Mouse (Mus musculus) fibroblast of lung, adult 2 months (primary cell): ENCODE data around the gene Map3k11.
"Not testable (repeated sequence)": the region's sequence is repeated elsewhere in the genome, so short reads cannot be mapped to it uniquely, and the experiment has no call there.

Source experiments
- DNase-seq: peaks from one replicate; pipeline ENCODE4 v3.0.0-alpha.2; 2011; ENCODE audit warnings: low read depth

Map3k11 gene

DNA sequence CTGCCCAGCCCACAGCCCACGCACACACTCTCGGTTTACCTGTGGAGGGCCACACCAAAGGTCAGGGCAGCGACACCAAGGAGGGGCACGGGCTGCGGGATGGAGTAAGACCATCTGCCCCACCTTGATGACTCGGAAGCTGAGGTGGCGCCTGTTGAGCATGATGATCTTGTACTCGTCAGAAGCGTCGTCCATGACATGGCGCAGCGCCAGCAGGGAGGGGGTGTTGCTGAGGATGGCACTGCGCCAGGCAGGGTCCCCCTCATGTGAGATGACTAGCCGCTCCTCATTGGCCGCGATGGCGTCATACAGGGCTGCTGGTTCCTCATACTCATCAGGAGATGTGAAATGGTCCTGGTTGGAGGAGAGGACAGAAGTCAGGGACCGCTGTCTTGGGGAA, 22.2 kb upstream of the Map3k11 start:
- no peak for DNase-seq

DNA sequence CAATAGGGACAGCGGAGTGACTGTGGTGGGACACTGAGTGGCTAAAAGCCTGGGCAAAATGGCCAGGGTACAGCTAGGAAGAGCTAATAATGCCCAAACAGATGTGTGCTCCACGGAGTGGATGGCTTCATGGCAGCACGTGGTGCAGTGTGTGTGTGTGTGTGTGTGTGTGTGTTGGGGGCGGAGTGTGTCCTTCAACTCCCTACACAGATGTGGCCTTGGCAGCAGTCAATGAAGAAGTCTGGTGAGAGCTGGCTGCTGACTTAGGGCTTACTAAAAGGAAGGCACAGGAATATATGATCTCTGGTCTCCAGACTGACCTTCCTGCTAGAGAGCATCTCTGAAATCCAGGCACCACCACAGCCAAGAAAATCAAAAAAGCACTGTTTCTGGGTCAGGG, 20.2 kb upstream of the Map3k11 start:
- no peak for DNase-seq

DNA sequence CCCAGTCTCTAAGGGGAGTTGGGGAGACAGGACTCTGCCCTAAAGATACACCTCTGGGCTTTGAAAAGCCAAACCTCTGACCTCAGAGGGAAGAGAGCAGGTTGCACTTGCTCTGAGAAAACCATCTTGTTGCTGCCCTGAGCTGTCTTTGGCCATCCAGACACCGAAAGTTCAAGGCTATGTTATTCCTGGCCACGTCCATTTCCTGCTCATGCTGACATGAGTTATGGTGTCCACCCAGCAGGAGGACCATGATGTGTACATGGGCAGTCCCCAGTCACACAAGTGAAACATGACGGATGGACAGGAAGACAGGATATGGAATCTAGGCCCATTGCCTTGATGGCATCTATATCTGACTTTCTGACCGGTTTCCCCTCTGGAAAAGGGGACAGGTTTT, 8.1 kb upstream of the Map3k11 start:
- no peak for DNase-seq

DNA sequence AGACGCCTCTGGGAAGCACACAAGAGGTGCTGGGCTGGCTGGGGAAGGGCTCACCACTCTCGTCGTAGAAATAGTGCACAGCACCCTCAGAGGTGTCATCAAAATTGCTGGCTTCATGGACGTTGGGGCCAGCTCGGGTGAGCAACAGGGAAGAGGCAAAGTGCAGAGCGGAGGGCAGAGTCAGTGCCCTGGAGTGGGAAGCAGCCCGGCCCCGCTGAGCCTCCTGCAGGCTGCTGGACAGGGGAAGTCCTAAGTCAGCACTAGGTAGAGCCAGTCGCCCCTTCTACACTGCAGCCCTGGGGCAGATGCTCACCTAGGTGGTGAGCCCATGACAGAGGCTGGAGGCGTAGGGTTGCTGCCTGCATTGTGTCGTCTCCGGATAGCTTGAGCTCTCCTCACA, 4.3 kb upstream of the Map3k11 start:
- no peak for DNase-seq

DNA sequence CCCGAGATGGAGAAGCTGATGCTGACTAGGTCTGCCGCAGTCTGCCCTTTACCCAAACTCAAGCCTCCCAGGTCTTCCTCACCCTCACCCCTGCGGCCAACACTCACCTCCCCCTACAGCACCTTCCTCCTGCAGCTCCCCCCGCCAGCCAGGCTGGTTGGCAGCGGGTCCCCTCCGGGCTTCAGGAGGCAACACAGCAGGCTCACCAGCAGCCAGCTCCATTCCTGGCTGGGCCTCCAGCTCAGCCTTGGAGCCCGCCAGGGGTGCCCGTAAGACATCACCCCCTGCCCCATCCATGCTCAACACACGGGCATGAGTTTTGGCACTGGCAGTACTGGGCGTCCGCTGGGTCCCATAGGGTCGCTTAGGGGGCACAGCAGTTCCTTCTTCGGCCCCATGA, 3.6 kb upstream of the Map3k11 start:
- DNase-seq: no peak

DNA sequence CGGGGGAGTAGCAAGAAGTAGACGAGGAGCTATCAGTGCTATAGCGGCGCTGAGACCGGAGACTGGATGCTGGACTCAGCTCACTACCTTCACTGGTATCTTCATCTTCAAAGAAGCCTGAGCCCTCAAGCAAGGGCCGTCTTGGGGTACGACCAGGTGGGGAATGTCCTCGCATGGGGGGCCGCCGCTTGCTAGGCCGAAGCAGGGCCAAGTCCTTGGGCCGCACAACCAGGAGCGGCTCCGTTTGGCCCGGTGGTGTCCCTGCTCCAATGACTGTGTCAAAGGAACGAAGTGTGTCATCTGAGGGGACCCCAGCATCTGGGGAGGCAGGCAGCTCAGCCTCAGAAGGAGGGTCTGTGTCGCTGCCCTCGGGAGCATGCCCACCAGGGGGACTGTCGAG, 3.1 kb upstream of the Map3k11 start:
- DNase-seq: no peak

DNA sequence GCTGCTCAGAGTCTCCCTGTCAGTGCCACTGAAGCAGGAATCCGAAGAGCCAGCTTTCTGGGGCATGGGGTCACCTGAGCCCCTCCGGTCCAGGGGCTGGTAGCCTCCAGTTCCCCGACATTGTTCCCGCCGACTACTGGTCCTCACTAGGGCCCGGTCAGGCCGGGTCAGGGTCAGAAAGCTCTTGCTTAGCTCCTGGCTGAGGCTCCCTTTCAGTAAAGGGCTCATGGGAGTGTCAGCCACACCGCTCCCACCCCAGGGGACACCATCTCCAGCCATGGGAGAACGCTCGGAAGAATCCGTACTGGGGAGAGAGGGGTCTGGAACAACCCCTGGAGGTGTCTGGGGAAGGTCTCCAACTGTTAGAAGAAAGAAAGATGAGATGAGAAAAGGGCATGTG, 2.7 kb upstream of the Map3k11 start:
- no peak for DNase-seq

DNA sequence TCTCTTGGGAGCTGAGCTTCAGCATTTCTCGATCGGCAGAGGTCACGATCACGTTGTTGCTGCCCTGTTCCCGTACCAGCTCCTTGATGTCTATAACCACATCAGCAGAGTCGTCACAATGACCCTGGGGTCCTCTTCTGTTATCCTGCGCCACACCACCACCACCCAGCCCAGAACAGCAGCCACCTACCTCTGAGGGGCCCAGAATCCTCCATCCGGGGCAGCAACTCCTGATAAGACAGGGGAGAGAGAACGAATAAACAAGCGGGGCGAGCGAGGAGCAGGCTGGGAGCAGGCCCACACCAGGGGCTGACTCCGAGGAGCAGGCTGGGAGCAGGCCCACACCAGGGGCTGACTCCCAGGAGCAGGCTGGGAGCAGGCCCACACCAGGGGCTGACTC, 2.1 kb upstream of the Map3k11 start:
- no peak for DNase-seq

DNA sequence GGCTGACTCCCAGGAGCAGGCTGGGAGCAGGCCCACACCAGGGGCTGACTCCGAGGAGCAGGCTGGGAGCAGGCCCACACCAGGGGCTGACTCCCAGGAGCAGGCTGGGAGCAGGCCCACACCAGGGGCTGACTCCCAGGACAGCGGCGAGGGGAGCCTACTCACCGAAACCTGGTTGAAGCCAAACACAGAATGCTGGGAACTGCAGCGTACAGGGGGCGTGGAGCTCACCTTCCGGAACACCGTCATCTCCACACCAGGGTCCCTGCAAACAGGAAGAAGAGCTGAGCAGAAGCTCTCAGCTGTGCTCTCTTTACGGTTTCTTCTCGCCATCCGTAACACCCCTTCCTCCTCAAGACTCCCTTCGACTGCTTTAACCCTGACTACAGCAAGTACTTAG, 1.6 kb upstream of the Map3k11 start:
- not testable (repeated sequence) for DNase-seq

DNA sequence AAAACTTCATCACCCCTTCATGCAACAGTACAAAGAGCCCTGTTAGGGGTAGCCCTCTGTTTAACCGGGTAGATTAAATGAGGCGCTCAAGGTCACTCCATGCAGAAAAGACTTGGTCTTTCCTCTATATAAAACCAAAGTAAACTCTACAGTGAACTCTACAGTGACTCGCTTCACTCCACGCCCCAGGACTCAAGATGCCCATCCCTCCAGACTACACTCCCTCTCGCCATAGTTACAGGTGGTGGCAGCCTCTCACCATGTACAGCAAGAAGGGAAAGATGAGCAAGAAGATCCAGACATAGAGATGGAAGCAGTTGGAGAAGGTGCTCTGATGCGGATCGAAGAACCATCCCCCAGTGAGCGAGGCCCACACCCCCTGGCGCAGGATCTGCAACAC, 804 bp upstream of the Map3k11 start:
- DNase-seq: no peak

DNA sequence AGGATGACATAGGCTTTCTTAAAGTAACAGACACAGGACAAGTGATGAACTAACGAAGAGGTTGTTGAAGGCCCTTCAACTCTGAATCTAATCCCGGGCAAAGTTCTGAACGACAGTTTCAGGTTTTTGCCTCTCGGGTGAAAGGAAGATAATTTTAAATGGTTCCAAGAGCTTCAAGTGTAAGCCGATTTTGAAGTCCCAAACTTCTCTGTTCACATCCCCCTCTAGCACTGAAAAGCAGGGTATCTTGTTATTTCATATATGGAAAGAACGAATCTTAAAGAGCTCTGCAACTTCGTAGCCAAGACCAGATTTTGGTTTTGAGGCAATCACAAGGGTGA, 516 bp downstream of the Map3k11 start:
- no peak for DNase-seq

DNA sequence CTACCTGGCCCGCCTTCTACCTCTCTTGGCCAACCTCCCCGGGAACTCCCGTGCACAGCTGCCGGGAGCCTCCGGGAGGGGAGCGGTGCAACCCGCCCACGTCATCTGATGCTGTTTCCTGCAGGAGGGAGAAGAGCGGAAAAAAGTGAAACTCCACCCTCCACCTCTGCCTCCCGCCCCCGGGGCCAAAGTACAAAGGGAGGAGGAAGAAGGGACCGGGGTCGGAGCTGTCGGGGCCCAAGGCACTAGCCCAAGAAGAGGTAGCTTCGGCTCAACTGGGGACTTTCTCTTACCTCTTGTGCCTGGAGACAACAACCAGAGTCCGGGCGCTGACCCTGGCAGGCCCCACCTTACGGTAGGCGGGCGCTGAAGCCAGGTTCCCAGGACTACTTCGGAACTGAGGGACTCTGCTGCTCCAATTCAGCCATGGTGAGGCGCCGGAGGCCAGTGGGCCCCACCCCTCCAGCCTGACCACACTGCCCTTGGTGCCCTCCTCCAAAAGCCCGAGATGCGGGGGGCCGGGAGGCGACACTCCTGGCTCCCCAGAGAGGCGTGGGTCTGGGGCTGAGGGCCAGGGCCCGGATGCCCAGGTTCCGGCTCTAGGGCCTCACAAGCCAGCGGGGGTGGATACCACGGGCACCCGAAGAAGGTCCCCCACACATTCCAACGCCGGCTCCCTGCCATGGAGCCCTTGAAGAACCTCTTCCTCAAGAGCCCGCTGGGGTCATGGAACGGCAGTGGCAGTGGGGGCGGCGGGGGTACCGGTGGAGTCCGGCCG, 1.2 kb downstream of the Map3k11 start:
- DNase-seq: peak; percentile 67

DNA sequence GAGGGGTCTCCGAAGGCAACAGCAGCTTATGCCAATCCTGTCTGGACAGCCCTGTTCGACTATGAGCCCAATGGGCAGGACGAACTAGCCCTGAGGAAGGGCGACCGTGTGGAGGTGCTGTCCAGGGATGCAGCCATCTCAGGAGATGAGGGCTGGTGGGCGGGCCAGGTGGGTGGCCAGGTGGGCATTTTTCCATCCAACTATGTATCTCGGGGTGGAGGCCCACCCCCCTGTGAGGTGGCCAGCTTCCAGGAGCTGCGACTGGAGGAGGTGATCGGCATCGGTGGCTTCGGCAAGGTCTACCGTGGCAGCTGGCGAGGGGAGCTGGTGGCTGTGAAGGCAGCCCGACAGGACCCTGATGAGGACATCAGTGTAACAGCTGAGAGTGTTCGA, 1.8 kb downstream of the Map3k11 start:
- no peak for DNase-seq

DNA sequence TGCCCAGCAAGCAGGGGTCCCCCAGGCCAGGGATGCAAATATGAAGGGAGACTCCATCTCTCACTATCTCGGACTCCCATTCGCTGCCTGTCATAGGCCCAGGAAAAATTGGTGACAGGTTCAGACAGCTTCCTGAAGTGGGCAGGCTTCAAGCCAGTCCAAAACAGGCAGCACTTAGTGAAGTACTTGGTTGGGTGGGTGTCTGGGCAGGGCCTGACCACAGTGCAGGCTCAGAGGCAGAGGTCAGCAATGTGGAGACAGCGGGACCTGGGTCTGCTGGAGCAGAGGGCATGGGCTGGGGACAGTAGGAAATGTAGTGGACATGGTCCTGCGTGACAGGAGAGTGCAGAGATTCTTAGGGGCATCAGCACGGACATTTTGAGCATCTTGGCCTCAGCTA, 3.1 kb downstream of the Map3k11 start:
- no peak for DNase-seq

DNA sequence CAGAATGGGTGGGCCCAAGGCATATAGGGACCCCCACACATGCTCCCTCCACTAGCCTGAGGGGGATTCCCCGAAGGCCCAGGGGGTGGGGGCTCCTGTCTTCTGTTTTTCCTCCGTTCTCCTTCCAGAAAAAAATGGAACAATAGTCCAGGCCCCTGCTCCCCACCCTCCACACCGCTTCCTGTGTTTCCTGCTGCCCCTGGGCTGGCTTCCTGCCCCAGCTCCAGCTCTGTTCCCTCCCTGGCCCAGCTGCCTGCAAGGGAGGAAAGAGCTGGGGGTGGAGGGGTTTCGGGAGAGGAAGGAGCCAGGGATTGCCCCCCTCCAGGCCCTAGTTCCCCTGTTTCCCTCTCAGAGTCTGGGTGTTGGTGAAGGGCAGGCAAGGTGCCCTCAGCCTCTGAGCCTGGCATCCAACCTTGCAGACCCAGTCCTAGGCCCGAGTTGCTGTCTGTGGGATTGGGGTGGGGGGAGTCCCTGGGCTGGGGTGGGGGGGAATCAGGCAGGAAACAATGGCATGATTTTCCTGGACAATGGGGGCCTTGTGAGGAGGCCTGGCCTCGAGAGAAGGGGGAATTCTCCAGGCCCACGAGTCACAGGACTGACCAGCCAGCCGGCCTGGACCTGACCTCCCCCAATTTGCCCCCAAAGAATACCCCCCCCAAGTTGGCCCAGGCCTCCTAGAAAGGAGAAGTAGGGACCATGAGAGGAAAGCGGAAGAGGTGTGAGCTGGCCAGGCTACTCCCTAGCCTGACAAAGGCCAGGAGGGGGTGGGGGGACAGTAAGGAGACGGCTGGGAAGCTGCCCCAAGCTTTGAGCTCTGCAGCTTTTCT, 3.8 kb downstream of the Map3k11 start:
- DNase-seq: no peak

DNA sequence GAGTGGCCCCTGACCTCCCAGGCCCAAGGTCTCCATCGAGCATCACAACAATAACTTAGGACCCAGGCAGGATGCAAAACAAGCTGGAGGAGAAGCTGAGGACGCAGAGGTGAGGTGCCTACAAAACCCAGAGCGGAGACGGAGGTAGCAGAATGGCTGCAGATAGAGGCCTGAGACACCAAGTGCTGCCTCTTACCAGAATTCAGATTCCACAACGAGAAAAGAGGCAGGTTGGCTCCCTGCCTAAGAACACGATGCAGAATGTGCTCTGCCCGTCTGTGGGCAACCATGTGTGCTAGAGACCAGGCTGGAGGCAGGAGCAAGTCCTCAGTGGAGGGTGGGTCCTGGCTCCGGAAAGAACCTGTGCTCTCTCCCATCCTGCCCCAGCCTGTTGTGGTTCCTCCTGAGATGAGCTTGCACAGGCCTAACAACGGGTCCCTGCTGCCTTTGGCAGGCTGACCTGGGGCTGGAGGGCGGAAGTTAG, 4.4 kb downstream of the Map3k11 start:
- no peak for DNase-seq

DNA sequence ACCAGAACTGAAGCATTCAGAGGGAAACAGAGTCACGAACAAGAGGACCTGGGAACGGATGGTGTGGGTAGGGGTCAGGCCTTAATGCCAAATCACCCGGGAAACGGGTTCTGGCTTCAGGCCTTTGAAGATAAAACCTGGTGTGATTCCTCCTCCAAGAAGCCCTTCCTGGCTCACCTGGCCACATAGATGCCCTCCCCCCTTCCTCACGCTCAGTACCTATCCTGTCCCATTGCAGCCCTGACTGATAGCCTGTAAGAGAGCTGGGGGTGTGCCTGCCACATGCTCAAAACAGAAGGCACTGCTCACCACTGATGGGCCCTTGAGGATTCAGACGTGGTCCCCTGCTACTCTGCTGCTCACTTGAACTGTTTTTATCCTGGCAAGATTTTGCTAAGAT, 5.3 kb downstream of the Map3k11 start:
- no peak for DNase-seq

DNA sequence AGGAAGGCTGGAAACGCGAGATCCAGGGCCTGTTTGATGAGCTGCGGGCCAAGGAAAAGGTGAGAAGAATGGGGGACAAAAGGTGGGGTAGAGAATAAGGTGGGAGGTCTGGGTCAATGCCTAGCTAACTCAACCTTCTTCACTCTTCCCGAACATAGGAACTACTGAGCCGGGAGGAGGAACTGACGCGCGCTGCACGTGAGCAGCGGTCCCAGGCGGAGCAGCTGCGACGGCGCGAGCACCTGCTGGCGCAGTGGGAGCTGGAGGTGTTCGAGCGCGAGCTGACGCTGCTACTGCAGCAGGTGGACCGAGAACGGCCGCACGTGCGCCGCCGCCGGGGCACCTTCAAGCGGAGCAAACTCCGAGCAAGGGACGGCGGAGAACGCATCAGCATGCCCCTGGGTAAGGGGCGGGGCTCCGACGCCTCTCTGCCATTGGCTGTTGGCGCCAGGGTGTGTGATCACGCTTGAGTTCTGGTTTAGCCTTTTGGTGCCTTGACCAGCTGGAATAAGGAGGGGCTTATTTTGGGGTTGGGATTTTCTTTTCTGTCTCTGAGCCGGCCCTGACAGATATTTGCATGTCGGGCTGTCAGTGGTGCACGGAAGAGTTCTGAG, 7.4 kb downstream of the Map3k11 start:
- DNase-seq: no peak

DNA sequence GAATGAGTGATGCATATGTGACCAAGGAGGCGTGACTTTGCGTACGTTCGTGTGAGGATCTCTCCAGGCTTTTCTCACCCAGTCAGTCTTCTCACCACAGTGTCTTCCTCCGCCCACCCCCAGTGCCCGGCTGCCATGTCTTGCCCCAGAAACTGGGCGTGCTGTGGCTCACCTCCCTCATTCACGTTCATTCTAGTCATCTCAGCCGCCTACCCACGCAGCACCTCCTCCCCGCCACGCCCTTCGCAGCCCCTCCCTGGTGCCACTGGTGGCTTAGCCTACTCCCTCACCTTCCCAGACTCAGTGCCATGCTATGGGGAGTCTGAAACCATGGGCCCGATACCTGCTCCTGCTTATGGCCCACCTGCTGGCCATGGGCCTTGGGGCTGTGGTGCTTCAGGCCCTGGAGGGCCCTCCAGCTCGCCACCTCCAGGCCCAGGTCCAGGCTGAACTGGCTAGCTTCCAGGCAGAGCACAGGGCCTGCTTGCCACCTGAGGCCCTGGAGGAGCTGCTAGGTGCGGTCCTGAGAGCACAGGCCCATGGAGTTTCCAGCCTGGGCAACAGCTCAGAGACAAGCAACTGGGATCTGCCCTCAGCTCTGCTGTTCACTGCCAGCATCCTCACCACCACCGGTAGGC, 15.7 kb downstream of the Map3k11 start, which contains the start of gene Kcnk7:
Gene Kcnk7, plus strand, starts transcription at position 205 of the 638 bp plus-strand sequence.
- no peak for DNase-seq

DNA sequence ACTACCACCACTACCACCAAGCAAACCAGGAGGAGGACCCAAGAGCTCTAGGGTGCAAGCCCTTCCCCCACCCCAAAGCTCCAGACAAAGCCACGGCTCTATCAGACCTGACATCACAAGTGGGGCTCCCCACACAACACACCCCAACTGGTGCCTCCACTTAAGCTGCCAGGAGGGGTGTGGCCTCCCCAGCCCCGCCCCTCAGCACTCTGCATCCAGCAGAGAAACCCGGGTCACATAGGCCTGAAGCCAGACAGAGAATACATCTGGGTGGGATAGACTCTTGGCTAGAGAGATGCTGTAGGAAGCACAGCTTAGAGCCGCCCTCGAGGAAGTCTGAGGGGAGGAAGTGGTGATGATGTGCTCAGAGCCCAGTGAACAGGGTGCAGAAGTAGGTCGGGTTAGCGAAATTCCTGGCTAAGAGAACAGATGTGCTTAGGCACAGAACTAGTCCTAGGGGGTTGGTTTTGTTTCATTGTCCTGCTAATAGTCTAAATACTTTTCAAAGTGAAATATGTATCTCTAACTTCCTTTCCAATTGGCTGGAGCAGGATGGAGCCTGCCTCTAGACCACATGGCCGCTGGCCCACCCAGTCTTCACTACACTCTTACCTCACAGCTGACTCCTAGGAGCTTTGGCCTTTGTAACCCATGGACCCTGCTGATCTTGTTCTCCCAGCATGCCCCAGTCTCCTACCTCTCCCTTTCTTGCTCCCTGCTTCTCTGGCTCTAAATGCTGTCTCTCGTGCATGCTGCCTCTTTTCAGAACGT, 16.4 kb downstream of the Map3k11 start:
- no peak for DNase-seq

DNA sequence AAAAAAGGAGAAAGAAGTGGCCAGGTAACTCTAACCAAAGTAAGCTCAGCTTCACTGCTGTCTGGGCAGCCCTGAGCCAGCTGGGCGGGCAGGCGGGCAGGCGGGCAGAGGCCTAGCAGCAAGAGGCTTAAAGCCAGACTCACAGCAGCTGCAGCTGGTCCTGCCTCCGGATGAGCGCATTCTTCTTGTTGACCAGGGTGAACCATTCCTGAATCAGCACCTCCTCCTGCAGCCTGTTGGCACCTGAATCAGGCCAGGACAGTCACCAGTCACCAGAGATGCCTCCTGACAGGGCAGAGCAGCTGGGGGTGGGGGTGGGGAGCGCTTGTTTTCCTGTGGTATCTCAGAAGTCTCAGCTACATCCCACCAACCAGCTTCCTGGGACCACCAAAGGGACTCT, 21.5 kb downstream of the Map3k11 start:
- no peak for DNase-seq

DNA sequence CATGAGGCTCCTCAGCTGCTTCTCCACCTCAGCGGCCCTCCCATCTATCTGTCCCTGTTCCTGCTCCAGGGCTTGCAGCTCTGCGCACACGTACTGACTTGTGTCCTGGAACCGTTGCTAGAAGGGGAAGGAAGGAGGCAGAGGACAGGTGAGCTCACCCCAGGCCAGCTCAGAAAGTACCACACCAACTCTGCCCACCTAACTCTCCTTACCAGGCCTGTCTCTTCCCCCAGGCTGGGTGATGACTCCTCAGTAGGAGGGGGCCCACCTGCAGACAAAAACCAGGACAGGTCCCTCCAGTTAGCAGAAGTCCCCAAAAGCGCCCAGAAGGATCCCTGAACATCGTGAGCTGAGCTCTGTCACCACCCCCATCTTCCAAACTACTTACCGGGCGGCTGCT, 22.0 kb downstream of the Map3k11 start:
- DNase-seq: no peak
